Mouse (Mus musculus) embryonic facial prominence, embryonic 15.5 days (tissue): ENCODE results near the gene Rassf3. TPM values are rescaled to one million over a fixed set of nuclear protein-coding genes. Genes with fewer than 3 reads are reported as not detected.
A peak's percentile ranks its signal among the peaks of the same experiment; 100 is the strongest.

Experiments used
- ATAC-seq: fragments of 200-750 bp; cut with Nextera tagmentation; 2 replicates; pipeline ENCODE4 v1.8.0; 2017; ENCODE audit warnings: low read depth, moderate TSS enrichment; ENCODE audit not compliant: insufficient number of reproducible peaks, low FRiP score, low TSS enrichment
- H3K27ac ChIP-seq: fragments of 300-500 bp; sonication (generic); replicated peaks from 2 replicates; pipeline ENCODE4 v1.5.1; 2015; ENCODE audit warnings: mild to moderate bottlenecking, inconsistent platforms
- H3K27me3 ChIP-seq: fragments of 300-500 bp; sonication (generic); 2 replicates; pipeline ENCODE4 v1.6.1; 2015; ENCODE audit warnings: inconsistent platforms
- H3K36me3 ChIP-seq: fragments of 300-500 bp; sonication (generic); 2 replicates; pipeline ENCODE4 v1.6.1; 2015; ENCODE audit warnings: mild to moderate bottlenecking, inconsistent platforms
- H3K4me1 ChIP-seq: fragments of 300-500 bp; sonication (generic); 2 replicates; pipeline ENCODE4 v1.6.1; 2015; ENCODE audit warnings: inconsistent platforms
- H3K4me2 ChIP-seq: fragments of 300-500 bp; sonication (generic); replicated peaks from 2 replicates; pipeline ENCODE4 v1.6.1; 2015; ENCODE audit warnings: mild to moderate bottlenecking, inconsistent platforms
- H3K4me3 ChIP-seq: fragments of 300-500 bp; sonication (generic); replicated peaks from 2 replicates; pipeline ENCODE4 v1.5.1; 2015; ENCODE audit warnings: mild to moderate bottlenecking, inconsistent platforms
- H3K9ac ChIP-seq: fragments of 300-500 bp; sonication (generic); 2 replicates; pipeline ENCODE4 v1.6.1; 2015; ENCODE audit warnings: inconsistent platforms
- H3K9me3 ChIP-seq: fragments of 300-500 bp; sonication (generic); replicated peaks from 2 replicates; pipeline ENCODE4 v1.6.1; 2016; ENCODE audit warnings: inconsistent platforms
- WGBS: fragments of 180-500 bp; shearing (Covaris S2); methylation state at CpG from one replicate; pipeline ENCODE4 v1.1.7; 2015; 5-methylcytosine and 5-hydroxymethylcytosine counted together
- polyA plus RNA-seq: library from polyadenylated mRNA; unstranded; fragments of >200 nt; fragmentation: Nextera tagmentation; extraction: Ambion mirVana; gene quantifications from 2 replicates; pipeline ENCODE4 v1.2.1, GENCODE M21; 2015

Rassf3 gene
- polyA plus RNA-seq, 1 experiment from 2014 or later: 20.3 TPM

GRCm38 (mm10) chr10:121374693-121375620 lies 101.2 kb downstream of the Rassf3 start:
- peaks cover 60% of the 10 kb centered on the region for H3K36me3 ChIP-seq
- H3K27ac ChIP-seq: no peak overlapping the region
- WGBS: 78% methylated on average over 17 of the region's 17 CpGs
- H3K27me3 ChIP-seq: no peaks in the 10 kb centered on the region
- H3K4me2 ChIP-seq: no peak overlapping the region
- no peak overlapping the region for H3K9ac ChIP-seq
- no peak for ATAC-seq
- no peak overlapping the region for H3K4me3 ChIP-seq
- no peaks in the 10 kb centered on the region for H3K9me3 ChIP-seq
- peaks cover 16% of the 10 kb centered on the region; the same call in 1 of the 2 replicates for H3K4me1 ChIP-seq

- Histone ChIP-seq H3K9me3 (no peaks in the 10 kb centered on the region), H3K27ac (peak overlapping the region; percentile 29; the same call in 1 of the 2 replicates), H3K4me3 (no peak overlapping the region), H3K9ac (no peak overlapping the region), H3K4me1 (peaks cover 16% of the 10 kb centered on the region; the same call in 1 of the 2 replicates), H3K4me2 (no peak overlapping the region), H3K36me3 (peaks cover 58% of the 10 kb centered on the region), H3K27me3 (no peaks in the 10 kb centered on the region)
- no peak for ATAC-seq
- 36% methylated on average over 12 of the region's 12 CpGs for WGBS
These were observed 102.1 kb downstream of the Rassf3 start for GRCm38 (mm10) chr10:121374013-121374412.

- no peak for ATAC-seq
These were observed 105.4 kb downstream of the Rassf3 start for GRCm38 (mm10) chr10:121370777-121371176.

GRCm38 (mm10) chr10:121368783-121369465 lies 107.2 kb downstream of the Rassf3 start:
- Histone ChIP-seq H3K27me3 (no peaks in the 10 kb centered on the region), H3K4me1 (peaks cover 36% of the 10 kb centered on the region), H3K27ac (no peak overlapping the region), H3K9me3 (no peaks in the 10 kb centered on the region), H3K9ac (no peak overlapping the region), H3K4me3 (no peak overlapping the region), H3K36me3 (peaks cover 26% of the 10 kb centered on the region), H3K4me2 (no peak overlapping the region)
- 80% methylated on average over 18 of the region's 18 CpGs for WGBS
- no peak for ATAC-seq

More at GRCm38 (mm10) chr10:121370777-121371176, 105.4 kb downstream of the Rassf3 start:
- no peak overlapping the region for H3K4me3 ChIP-seq
- H3K27ac ChIP-seq: no peak overlapping the region
- 94% methylated on average over 6 of the region's 6 CpGs for WGBS
- H3K9me3 ChIP-seq: no peaks in the 10 kb centered on the region
- H3K36me3 ChIP-seq: peaks cover 30% of the 10 kb centered on the region
- no peak overlapping the region for H3K9ac ChIP-seq
- no peak overlapping the region for H3K4me2 ChIP-seq
- no peaks in the 10 kb centered on the region for H3K27me3 ChIP-seq
- peaks cover 30% of the 10 kb centered on the region for H3K4me1 ChIP-seq

GRCm38 (mm10) chr10:121367780-121368179 lies 108.4 kb downstream of the Rassf3 start:
- no peaks in the 10 kb centered on the region for H3K27me3 ChIP-seq
- no peak overlapping the region for H3K9ac ChIP-seq
- peaks cover 29% of the 10 kb centered on the region for H3K4me1 ChIP-seq
- H3K4me2 ChIP-seq: no peak overlapping the region
- H3K27ac ChIP-seq: no peak overlapping the region
- no peak overlapping the region for H3K4me3 ChIP-seq
- no peak for ATAC-seq
- H3K9me3 ChIP-seq: no peaks in the 10 kb centered on the region
- peaks cover 26% of the 10 kb centered on the region for H3K36me3 ChIP-seq
- WGBS: 66% methylated on average over 9 of the region's 9 CpGs

GRCm38 (mm10) chr10:121367271-121367670 lies 108.9 kb downstream of the Rassf3 start:
- Histone ChIP-seq H3K4me3 (no peak overlapping the region), H3K36me3 (peaks cover 26% of the 10 kb centered on the region), H3K4me2 (peak overlapping the region; percentile 79), H3K27ac (no peak overlapping the region), H3K9ac (no peak overlapping the region), H3K4me1 (peaks cover 29% of the 10 kb centered on the region), H3K27me3 (no peaks in the 10 kb centered on the region), H3K9me3 (no peaks in the 10 kb centered on the region)
- no peak for ATAC-seq
- WGBS: 49% methylated on average over 13 of the region's 13 CpGs

- Histone ChIP-seq H3K36me3 (peaks cover 16% of the 10 kb centered on the region), H3K9me3 (no peaks in the 10 kb centered on the region), H3K27me3 (no peaks in the 10 kb centered on the region), H3K4me2 (peak overlapping the region; percentile 79), H3K4me1 (peaks cover 29% of the 10 kb centered on the region), H3K9ac (no peak overlapping the region; the same call in 1 of the 2 replicates), H3K4me3 (peak overlapping the region; percentile 81), H3K27ac (no peak overlapping the region)
- WGBS: 3% methylated on average over 9 of the region's 9 CpGs
- ATAC-seq: no peak
These were observed 110.3 kb downstream of the Rassf3 start for GRCm38 (mm10) chr10:121365781-121366272.

GRCm38 (mm10) chr10:121364801-121365564 lies 111.2 kb downstream of the Rassf3 start, which contains the start of gene Gns:
Gene Gns, plus strand, starts transcription at chr10:121365090.
- Histone ChIP-seq H3K4me1 (peaks cover 29% of the 10 kb centered on the region), H3K36me3 (peaks cover 9% of the 10 kb centered on the region), H3K9me3 (no peaks in the 10 kb centered on the region), H3K4me2 (peak within 1 kb of the TSS; percentile 79), H3K27ac (peak within 1 kb of the TSS; percentile 71; the same call in 1 of the 2 replicates), H3K9ac (peak within 1 kb of the TSS; percentile 75), H3K27me3 (no peaks in the 10 kb centered on the region), H3K4me3 (peak within 1 kb of the TSS; percentile 81)
- WGBS: under 1% methylated on average over 71 of the region's 72 CpGs
- peak; percentile 94 for ATAC-seq

GRCm38 (mm10) chr10:121364306-121364705 lies 111.8 kb downstream of the Rassf3 start:
- Histone ChIP-seq H3K27me3 (no peaks in the 10 kb centered on the region), H3K9me3 (no peaks in the 10 kb centered on the region), H3K36me3 (peaks cover 4% of the 10 kb centered on the region; the same call in 1 of the 2 replicates), H3K4me1 (peaks cover 29% of the 10 kb centered on the region), H3K4me2 (peak overlapping the region; percentile 79), H3K4me3 (peak overlapping the region; percentile 81), H3K27ac (no peak overlapping the region), H3K9ac (peak overlapping the region; percentile 75)
- WGBS: 24% methylated on average over 15 of the region's 15 CpGs
- no peak for ATAC-seq

- 80% methylated on average over 8 of the region's 8 CpGs for WGBS
- no peak overlapping the region for H3K27ac ChIP-seq
- H3K9me3 ChIP-seq: no peaks in the 10 kb centered on the region
- no peak overlapping the region for H3K4me2 ChIP-seq
- no peak overlapping the region for H3K4me3 ChIP-seq
- ATAC-seq: no peak
- no peaks in the 10 kb centered on the region for H3K27me3 ChIP-seq
- no peaks in the 10 kb centered on the region for H3K36me3 ChIP-seq
- H3K4me1 ChIP-seq: peaks cover 29% of the 10 kb centered on the region
- no peak overlapping the region for H3K9ac ChIP-seq
These were observed 112.9 kb downstream of the Rassf3 start for GRCm38 (mm10) chr10:121363201-121363600.
